Mouse (Mus musculus) CD4-positive naive resting alpha-beta T cell, adult 76 days (primary cell): Measurements from ENCODE around the gene Cst13. TPM values are rescaled to one million over a fixed set of nuclear protein-coding genes. Genes with fewer than 3 reads are reported as not detected.

Experiments
- total RNA-seq: library from RNA; stranded (reverse); gene quantifications from one replicate; pipeline ENCODE4 v1.2.4, GENCODE M21; 2023

The Cst13 gene
- not detected for total RNA-seq

GRCm38 (mm10) chr2:148819909-148820308, at the start of gene Cst13:
TSS of gene Cst13 (plus strand) at chr2:148820081.

GRCm38 (mm10) chr2:148771397-148771796, 48.5 kb upstream of the Cst13 start, which contains the start of gene Cst11:
TSS of gene Cst11 (minus strand) at chr2:148771497.

DNA sequence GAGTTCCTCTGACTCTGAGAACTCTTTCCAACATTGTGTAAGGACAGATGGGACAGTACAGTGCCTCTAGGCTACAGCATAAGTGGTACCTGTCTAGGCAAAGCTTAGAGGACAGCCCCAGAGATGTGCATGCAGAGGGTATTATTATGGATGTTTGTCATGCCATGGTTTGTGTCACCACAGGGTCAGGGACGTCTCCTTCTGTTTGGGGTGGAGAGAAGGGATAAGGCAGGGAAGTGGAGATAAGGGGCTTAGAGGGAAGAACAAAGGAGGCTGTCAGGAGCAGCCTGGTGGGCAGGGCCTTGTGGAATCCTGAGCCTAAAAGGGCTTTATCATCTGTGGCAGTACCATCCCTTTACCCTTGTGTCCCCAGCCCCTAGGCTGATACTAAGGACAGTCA, 38.2 kb upstream of the Cst13 start, which contains the start of gene 8030411F24Rik:
Gene 8030411F24Rik (plus strand): TSS at position 301 of the 400 bp plus-strand sequence.

DNA sequence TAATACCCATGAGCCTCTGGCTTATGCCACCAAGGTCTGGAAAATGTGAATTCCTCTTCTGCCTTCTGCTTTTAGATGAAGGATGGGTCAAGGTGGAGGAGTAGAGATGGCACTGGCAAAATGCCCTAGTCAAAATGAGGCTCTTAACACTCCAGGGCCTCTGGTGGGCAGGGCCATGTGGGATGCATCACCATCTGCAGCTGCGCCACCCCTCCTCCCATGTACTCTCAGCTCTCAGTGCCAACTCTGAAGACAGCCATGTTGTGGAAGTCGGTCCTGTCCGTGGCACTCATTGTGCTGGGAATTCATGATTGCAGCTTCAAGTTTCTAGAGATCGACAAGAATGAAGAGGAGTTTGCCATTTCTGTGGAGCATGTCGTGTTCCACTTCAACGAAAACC, 30.7 kb upstream of the Cst13 start, which contains the start of gene Cst12:
Gene Cst12 (plus strand): TSS at position 220 of the 400 bp plus-strand sequence.

GRCm38 (mm10) chr2:148798485-148798884, 21.4 kb upstream of the Cst13 start, which contains the start of gene Cst8:
TSS of gene Cst8 (plus strand) at chr2:148798785.

DNA sequence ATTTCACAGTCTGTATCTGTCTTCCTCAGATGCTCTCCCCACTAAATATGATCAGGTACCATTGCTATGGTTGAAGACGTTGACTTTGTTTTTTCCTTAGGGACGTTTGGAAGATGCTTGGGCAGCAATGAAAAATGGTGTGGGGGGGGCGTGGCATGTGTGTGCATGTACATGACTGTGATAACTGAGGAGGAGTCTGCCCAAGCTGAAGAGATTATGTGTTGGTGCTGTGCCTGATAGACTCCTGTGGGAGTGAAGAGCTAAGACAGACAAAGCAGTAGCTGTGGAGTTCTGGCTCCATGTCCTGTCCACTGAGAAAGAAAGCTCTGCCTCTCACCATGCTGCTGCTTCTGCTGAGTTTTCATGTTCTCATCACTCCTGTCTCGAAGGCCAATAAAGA, 15.0 kb downstream of the Cst13 start, which contains the start of gene Cst9:
Gene Cst9 (plus strand): TSS at position 236 of the 400 bp plus-strand sequence.

GRCm38 (mm10) chr2:148864966-148865365, 45.1 kb downstream of the Cst13 start, which contains the start of gene 9230104L09Rik:
TSS of gene 9230104L09Rik (minus strand) at chr2:148865038.

DNA sequence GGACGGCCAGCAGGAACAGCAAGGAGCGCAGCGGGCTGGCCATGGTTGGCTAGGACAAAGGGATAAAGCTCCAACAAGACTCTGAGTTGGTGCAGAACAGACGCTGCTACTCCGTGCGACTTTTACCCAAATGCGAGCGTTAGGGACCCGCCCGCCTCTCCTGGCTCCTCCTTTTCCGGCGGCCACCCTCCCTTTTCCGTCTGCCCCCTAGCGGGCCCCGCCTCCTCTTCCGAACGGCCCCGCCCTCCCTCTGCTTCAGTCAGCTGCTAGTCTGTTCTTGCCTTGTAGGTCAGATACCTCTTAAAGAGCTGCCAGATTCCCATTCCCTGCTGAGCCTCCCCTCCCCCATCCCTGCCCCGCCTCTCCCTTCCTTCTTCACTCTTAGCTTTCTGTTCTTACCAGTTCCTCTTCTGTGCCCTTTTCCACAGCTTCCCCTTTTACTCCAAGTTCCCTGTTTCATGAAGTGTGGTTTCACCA, 55.5 kb downstream of the Cst13 start, which contains the start of gene Cst3:
Gene Cst3 (minus strand): TSS at position 358 of the 477 bp plus-strand sequence.

Other genes with a start within 250 kb of the Cst13 start
- gene Nxt1, start 147.5 kb upstream of the Cst13 start, total RNA-seq, result 14.8 TPM
- gene Gzf1, start 139.1 kb upstream of the Cst13 start, total RNA-seq, result 6.7 TPM
- 0.62 TPM for gene Napb, start 87.6 kb upstream of the Cst13 start, total RNA-seq
- not detected for gene Cstl1, start 69.7 kb upstream of the Cst13 start, total RNA-seq
- not detected for gene Cst11, start 48.6 kb upstream of the Cst13 start, total RNA-seq
- not detected for gene 8030411F24Rik, start 38.1 kb upstream of the Cst13 start, total RNA-seq
- not detected for gene Cst12, start 30.7 kb upstream of the Cst13 start, total RNA-seq
- gene Cst8, start 21.3 kb upstream of the Cst13 start, total RNA-seq, result not detected
- not detected for gene Cst9, start 15.1 kb downstream of the Cst13 start, total RNA-seq
- not detected for gene 9230104L09Rik, start 45.0 kb downstream of the Cst13 start, total RNA-seq
- 76.8 TPM for gene Cst3, start 55.6 kb downstream of the Cst13 start, total RNA-seq
- gene Gm1330, start 183.2 kb downstream of the Cst13 start, total RNA-seq, result not detected
- gene Gm10750, start 197.2 kb downstream of the Cst13 start, total RNA-seq, result not detected